Mouse (Mus musculus): ENCODE measurements around the gene Adamts16. TPM values are rescaled to one million over a fixed set of nuclear protein-coding genes. Genes with fewer than 3 reads are reported as not detected.
"Not testable (repeated sequence)": the region's sequence is repeated elsewhere in the genome, so short reads cannot be mapped to it uniquely, and the experiment has no call there.

Adamts16 gene
- polyA plus RNA-seq (2017; shearing (Covaris generic)) = not detected

- ATAC-seq = no peak
These were observed at the start of gene Adamts16 for GRCm38 (mm10) chr13:70841421-70841904. Adamts16 (minus strand) TSS chr13:70841811.

- ATAC-seq = no peak
These were observed 45.5 kb upstream of the Adamts16 start for GRCm38 (mm10) chr13:70887136-70887535.

- no peak for ATAC-seq
These were observed 43.4 kb upstream of the Adamts16 start for GRCm38 (mm10) chr13:70885006-70885405.

- ATAC-seq = no peak
These were observed 42.6 kb upstream of the Adamts16 start for GRCm38 (mm10) chr13:70883891-70884890.

- ATAC-seq = not testable (repeated sequence)
These were observed 38.4 kb upstream of the Adamts16 start for GRCm38 (mm10) chr13:70879971-70880370.

GRCm38 (mm10) chr13:70877550-70877913 lies 35.9 kb upstream of the Adamts16 start:
- ATAC-seq = no peak

GRCm38 (mm10) chr13:70876648-70877549 lies 35.3 kb upstream of the Adamts16 start:
- no peak for ATAC-seq

- ATAC-seq = no peak
These were observed 33.9 kb upstream of the Adamts16 start for GRCm38 (mm10) chr13:70875411-70875949.

GRCm38 (mm10) chr13:70874741-70875140 lies 33.1 kb upstream of the Adamts16 start:
- no peak for ATAC-seq

- ATAC-seq = not testable (repeated sequence)
These were observed 32.2 kb upstream of the Adamts16 start for GRCm38 (mm10) chr13:70873851-70874250.

- ATAC-seq = no peak
These were observed 29.4 kb upstream of the Adamts16 start for GRCm38 (mm10) chr13:70871049-70871448.

- no peak for ATAC-seq
These were observed 25.5 kb upstream of the Adamts16 start for GRCm38 (mm10) chr13:70866971-70867625.

GRCm38 (mm10) chr13:70865867-70866266 lies 24.3 kb upstream of the Adamts16 start:
- ATAC-seq = no peak

GRCm38 (mm10) chr13:70862162-70862908 lies 20.7 kb upstream of the Adamts16 start:
- no peak for ATAC-seq

GRCm38 (mm10) chr13:70853601-70854000 lies 12.0 kb upstream of the Adamts16 start:
- no peak for ATAC-seq

GRCm38 (mm10) chr13:70846933-70847332 lies 5.3 kb upstream of the Adamts16 start:
- no peak for ATAC-seq

- no peak for ATAC-seq
These were observed 3.9 kb upstream of the Adamts16 start for GRCm38 (mm10) chr13:70845526-70845925.

GRCm38 (mm10) chr13:70842126-70842525 lies 515 bp upstream of the Adamts16 start:
- no peak for ATAC-seq

GRCm38 (mm10) chr13:70840161-70840560 lies 1.4 kb downstream of the Adamts16 start:
- ATAC-seq = no peak

- ATAC-seq = no peak
These were observed 4.0 kb downstream of the Adamts16 start for GRCm38 (mm10) chr13:70837571-70837970.

- no peak for ATAC-seq
These were observed 5.4 kb downstream of the Adamts16 start for GRCm38 (mm10) chr13:70836246-70836645.

Measured in CD4-positive, CD25-positive, alpha-beta regulatory T cell, adult 4 months (primary cell).